Mouse (Mus musculus): ENCODE data around the gene Mak. TPM values are rescaled to one million over a fixed set of nuclear protein-coding genes. Genes with fewer than 3 reads are reported as not detected.
"Not testable (repeated sequence)": the region's sequence is repeated elsewhere in the genome, so short reads cannot be mapped to it uniquely, and the experiment has no call there.

The Mak gene
- polyA plus RNA-seq, 1 experiment from 2014 or later, result 0.66 TPM

DNA sequence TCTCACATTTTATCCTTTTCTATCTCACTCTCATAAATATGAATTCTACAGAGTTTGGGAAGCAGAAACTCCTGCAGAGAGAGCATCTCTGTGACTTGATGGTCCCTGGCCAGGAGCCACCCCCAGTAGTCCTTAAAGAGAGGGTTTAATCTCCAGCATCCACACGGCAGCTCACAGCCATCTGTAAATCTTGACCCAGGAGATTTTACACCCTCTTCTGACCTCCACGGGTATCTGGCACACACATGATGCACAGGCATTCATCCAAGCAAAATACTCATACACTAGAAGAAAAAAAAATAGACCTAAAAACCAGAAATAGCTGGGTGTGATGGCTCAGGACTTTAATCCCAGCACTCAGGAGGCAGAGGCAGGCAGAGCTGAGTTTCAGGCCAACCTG lies 91.1 kb downstream of the Mak start:
- H3K9ac ChIP-seq, result no peak overlapping the region
- 60% methylated on average over 2 of the region's 2 CpGs for WGBS
- no peak for ATAC-seq (ENCODE audit: insufficient number of reproducible peaks, insufficient read depth, low FRiP score, low TSS enrichment, low read depth)
- H3K36me3 ChIP-seq, result no peaks in the 10 kb centered on the region
- H3K27me3 ChIP-seq, result no peaks in the 10 kb centered on the region
- no peak overlapping the region for H3K27ac ChIP-seq
- no peaks in the 10 kb centered on the region for H3K4me1 ChIP-seq
- H3K9me3 ChIP-seq, result no peaks in the 10 kb centered on the region
- no peak overlapping the region for H3K4me3 ChIP-seq
- no peak overlapping the region for H3K4me2 ChIP-seq

DNA sequence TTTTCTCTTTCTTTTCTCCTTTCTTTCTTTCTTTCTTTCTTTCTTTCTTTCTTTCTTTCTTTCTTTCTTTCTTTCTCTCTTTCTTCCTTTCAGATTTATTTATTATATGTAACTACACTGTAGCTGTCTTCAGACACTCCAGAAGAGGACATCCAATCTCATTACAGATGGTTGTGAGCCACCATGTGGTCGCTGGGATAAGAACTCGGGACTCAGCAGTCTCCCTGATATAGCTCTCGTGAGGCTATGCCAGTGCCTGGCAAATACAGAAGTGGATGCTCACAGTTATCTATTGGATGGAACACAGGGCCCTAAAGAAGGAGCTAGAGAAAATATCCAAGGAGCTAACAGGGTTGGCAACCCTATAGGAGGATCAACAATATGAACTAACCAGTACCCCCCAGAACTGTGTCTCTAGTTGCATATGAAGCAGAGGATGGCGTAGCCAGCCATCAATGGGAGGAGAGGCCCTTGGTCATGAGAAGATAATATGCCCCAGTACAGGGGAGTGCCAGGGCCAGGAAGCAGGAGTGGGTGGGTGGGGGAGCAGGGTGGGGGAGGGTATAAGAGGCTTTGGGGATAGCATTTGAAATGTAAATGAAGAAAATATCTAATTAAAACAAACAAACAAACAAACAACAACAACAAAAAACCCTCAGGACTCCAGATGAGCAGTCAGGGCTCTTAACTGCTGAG lies 91.8 kb downstream of the Mak start:
- 72% methylated on average over 4 of the region's 4 CpGs for WGBS
- H3K4me2 ChIP-seq; H3K36me3 ChIP-seq; H3K9ac ChIP-seq; H3K9me3 ChIP-seq; ATAC-seq (ENCODE audit: insufficient number of reproducible peaks, insufficient read depth, low FRiP score, low TSS enrichment, low read depth); H3K4me1 ChIP-seq; H3K27me3 ChIP-seq; H3K4me3 ChIP-seq; H3K27ac ChIP-seq: not testable (repeated sequence)

DNA sequence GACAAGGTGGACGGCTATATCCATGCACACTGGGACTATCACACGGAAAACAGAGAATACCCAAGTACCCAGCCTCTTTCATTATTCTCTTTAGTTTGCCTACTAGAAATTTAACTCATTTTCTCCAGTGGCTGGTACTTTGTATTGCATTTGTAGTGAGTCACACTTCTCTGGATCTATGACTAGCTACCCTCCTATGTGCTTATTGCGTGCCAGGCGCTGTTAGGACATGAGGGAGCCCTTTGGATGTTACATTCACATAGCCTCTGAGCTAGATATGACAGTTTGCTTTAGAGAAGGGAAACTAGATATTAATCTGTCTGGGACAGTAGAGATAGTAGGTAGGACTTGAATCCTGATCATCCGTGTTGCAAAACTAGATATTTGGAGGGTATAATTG lies 93.4 kb downstream of the Mak start:
- 93% methylated on average over 5 of the region's 5 CpGs for WGBS
- no peaks in the 10 kb centered on the region for H3K27me3 ChIP-seq
- H3K9ac ChIP-seq, result no peak overlapping the region
- no peak overlapping the region for H3K27ac ChIP-seq
- H3K4me2 ChIP-seq, result no peak overlapping the region
- no peaks in the 10 kb centered on the region for H3K36me3 ChIP-seq
- no peak overlapping the region for H3K4me3 ChIP-seq
- no peak for ATAC-seq (ENCODE audit: insufficient number of reproducible peaks, insufficient read depth, low FRiP score, low TSS enrichment, low read depth)
- H3K9me3 ChIP-seq, result no peaks in the 10 kb centered on the region
- H3K4me1 ChIP-seq, result no peaks in the 10 kb centered on the region

DNA sequence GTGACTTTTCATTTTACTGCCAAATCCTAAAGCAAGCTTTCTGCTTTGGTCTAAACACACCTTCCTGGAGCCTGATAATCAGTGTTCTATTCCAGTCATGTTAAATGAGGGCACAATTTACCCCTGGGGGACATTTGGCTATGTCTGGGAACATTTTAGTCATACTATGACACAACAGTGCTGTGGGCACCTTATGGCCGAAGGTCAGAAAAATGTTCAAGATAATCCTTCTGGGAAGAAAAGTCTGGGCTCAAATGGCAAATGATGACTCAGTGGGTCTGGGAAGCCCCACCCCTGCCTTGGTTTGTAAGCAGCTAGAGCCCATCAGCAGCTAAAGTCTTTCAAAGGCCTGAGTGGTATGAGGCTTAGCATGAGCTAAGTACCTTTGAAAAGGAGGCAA lies 96.7 kb downstream of the Mak start:
- Histone ChIP-seq H3K36me3 (no peaks in the 10 kb centered on the region), H3K4me1 (no peaks in the 10 kb centered on the region), H3K4me2 (no peak overlapping the region), H3K9me3 (no peaks in the 10 kb centered on the region), H3K27me3 (no peaks in the 10 kb centered on the region), H3K4me3 (no peak overlapping the region), H3K27ac (no peak overlapping the region), H3K9ac (no peak overlapping the region)
- WGBS, result 72% methylated on average over 1 of the region's 1 CpGs
- no peak for ATAC-seq (ENCODE audit: insufficient number of reproducible peaks, insufficient read depth, low FRiP score, low TSS enrichment, low read depth)

DNA sequence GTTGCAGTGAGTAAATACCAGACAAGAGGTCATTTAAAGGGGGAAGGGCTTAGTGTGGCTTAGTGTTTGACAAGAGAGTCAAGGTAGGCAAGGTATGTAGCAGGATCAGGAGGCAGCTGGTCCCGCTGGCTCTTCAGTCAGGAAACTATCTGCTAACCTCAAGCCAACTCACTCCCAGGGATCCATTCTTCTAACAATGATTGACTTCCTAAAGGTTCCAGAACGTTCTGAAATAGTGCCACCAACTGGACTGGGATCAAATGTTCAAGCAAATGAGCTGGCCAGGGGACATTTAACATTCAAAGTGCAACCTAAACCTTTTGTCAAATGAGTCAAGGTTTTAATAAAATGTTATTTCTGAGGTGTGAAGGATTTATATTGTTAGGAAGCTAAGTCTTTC lies 100.2 kb downstream of the Mak start:
- WGBS, result 54% methylated on average over 2 of the region's 2 CpGs
- H3K9me3 ChIP-seq, result no peaks in the 10 kb centered on the region
- no peaks in the 10 kb centered on the region for H3K36me3 ChIP-seq
- no peak overlapping the region for H3K27ac ChIP-seq
- no peaks in the 10 kb centered on the region for H3K4me1 ChIP-seq
- no peak overlapping the region for H3K4me2 ChIP-seq
- H3K9ac ChIP-seq, result no peak overlapping the region
- H3K27me3 ChIP-seq, result no peaks in the 10 kb centered on the region
- ATAC-seq (ENCODE audit: insufficient number of reproducible peaks, insufficient read depth, low FRiP score, low TSS enrichment, low read depth), result no peak
- H3K4me3 ChIP-seq, result no peak overlapping the region

DNA sequence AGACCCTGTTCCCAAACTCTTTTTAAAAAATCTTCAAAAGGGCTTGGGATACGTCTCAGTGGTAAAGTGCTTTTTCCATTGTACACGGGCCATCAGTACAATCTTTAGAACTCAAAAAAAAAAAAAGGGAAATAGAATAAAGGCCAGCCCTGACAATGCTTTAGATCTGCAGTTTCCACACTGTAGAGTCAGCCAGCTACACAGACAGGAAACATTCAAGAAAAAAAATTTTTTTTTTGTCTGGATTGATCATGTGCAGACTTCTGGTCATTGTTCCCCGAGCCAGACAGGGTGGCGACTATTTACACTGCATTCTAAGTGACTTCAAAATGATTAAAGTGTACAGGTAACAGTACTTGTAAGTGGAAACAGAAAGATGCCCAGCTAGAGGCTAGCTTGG lies 100.9 kb downstream of the Mak start:
- WGBS, result 69% methylated on average over 4 of the region's 4 CpGs
- H3K27me3 ChIP-seq, result no peaks in the 10 kb centered on the region
- H3K9ac ChIP-seq, result no peak overlapping the region
- H3K4me1 ChIP-seq, result no peaks in the 10 kb centered on the region
- no peaks in the 10 kb centered on the region for H3K36me3 ChIP-seq
- no peak for ATAC-seq (ENCODE audit: insufficient number of reproducible peaks, insufficient read depth, low FRiP score, low TSS enrichment, low read depth)
- H3K4me3 ChIP-seq, result no peak overlapping the region
- H3K27ac ChIP-seq, result no peak overlapping the region
- no peak overlapping the region for H3K4me2 ChIP-seq
- no peaks in the 10 kb centered on the region for H3K9me3 ChIP-seq

DNA sequence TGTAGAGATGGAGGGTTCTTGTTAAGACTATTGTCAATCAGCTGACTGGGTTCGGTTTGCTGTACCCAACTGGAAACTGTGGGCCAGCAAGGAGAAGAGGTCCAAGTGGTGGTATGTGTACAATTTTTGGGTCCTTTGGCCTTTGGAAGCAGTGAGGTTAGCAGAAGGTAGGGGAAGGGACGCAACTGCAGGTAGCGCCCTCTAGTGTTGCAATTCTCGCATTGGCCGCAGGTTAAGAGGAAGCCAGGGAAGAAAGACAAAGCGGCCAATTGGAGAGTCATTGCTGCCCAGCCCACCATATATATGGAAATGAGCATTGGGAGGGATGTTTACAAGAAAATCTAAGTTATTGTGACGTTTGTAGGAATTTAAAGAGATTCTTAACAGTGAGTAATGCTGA lies 101.9 kb downstream of the Mak start:
- 13% methylated on average over 7 of the region's 7 CpGs for WGBS
- no peak overlapping the region for H3K27ac ChIP-seq
- no peak overlapping the region for H3K4me3 ChIP-seq
- no peaks in the 10 kb centered on the region for H3K9me3 ChIP-seq
- no peaks in the 10 kb centered on the region for H3K4me1 ChIP-seq
- no peaks in the 10 kb centered on the region for H3K27me3 ChIP-seq
- H3K9ac ChIP-seq, result no peak overlapping the region
- H3K36me3 ChIP-seq, result no peaks in the 10 kb centered on the region
- no peak for ATAC-seq (ENCODE audit: insufficient number of reproducible peaks, insufficient read depth, low FRiP score, low TSS enrichment, low read depth)
- H3K4me2 ChIP-seq, result no peak overlapping the region

Other genes starting within 250 kb of the Mak start
- 2.7 and 3.7 TPM in 2 replicates for gene Gcnt2, start 220.0 kb downstream of the Mak start, polyA plus RNA-seq (2015; fragmentation: Nextera tagmentation; extraction: Ambion mirVana)
- 56.3 and 56.6 TPM in 2 replicates for gene Pak1ip1, start 78.7 kb downstream of the Mak start, polyA plus RNA-seq (2015; fragmentation: Nextera tagmentation; extraction: Ambion mirVana)
- 201 and 204 TPM in 2 replicates for gene Tmem14c, start 63.4 kb downstream of the Mak start, polyA plus RNA-seq (2015; fragmentation: Nextera tagmentation; extraction: Ambion mirVana)
- gene Gcm2, start 31.3 kb upstream of the Mak start, polyA plus RNA-seq (2015; fragmentation: Nextera tagmentation; extraction: Ambion mirVana), result not detected in 2 replicates
- gene Sycp2l, start 34.6 kb upstream of the Mak start, polyA plus RNA-seq (2015; fragmentation: Nextera tagmentation; extraction: Ambion mirVana), result 0.11 TPM in 1 of 2 replicates, not detected in the other
- gene Elovl2, start 140.7 kb upstream of the Mak start, polyA plus RNA-seq (2015; fragmentation: Nextera tagmentation; extraction: Ambion mirVana), result 8.3 and 9.0 TPM in 2 replicates
- 16.0 and 17.1 TPM in 2 replicates for gene Smim13, start 170.1 kb upstream of the Mak start, polyA plus RNA-seq (2015; fragmentation: Nextera tagmentation; extraction: Ambion mirVana)
- not detected in 2 replicates for gene Gm17364, start 194.3 kb upstream of the Mak start, polyA plus RNA-seq (2015; fragmentation: Nextera tagmentation; extraction: Ambion mirVana)

Data from embryonic facial prominence, embryonic 13.5 days (tissue).